Mouse (Mus musculus) ovary, postnatal 10 days (tissue): ENCODE data around the gene Efna3.

Source experiments
- DNase-seq: peaks from one replicate; pipeline ENCODE4 v3.0.0; 2022; ENCODE audit warnings: low spot score

Efna3 gene

GRCm38 (mm10) chr3:89315930-89316831 lies 6.6 kb downstream of the Efna3 start:
- no peak for DNase-seq

GRCm38 (mm10) chr3:89315195-89315929 lies 7.4 kb downstream of the Efna3 start:
- DNase-seq: no peak

GRCm38 (mm10) chr3:89314791-89315190 lies 8.0 kb downstream of the Efna3 start:
- DNase-seq: no peak

GRCm38 (mm10) chr3:89314340-89314739 lies 8.4 kb downstream of the Efna3 start:
- DNase-seq: no peak

DNA sequence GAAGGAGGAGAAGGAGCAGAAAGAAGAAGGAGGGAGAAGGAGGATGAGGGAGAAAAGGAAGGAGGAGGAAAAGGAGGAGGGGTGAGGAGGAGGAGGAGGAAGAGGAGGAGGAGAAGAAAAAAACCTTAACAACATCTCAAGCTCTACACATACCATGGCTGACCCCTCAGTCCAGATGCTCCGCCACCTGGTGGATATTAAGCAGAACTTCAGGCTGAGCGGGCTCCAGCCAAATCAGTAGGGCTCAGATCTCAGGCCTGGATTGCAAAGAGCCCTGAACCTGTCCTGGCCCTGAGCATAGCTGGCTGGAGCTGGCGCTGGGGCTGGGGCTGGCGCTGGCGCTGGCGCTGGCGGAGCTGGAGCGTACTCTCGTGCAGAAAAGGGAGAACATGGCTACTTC lies 14.7 kb downstream of the Efna3 start:
- DNase-seq: peak; percentile 38

DNA sequence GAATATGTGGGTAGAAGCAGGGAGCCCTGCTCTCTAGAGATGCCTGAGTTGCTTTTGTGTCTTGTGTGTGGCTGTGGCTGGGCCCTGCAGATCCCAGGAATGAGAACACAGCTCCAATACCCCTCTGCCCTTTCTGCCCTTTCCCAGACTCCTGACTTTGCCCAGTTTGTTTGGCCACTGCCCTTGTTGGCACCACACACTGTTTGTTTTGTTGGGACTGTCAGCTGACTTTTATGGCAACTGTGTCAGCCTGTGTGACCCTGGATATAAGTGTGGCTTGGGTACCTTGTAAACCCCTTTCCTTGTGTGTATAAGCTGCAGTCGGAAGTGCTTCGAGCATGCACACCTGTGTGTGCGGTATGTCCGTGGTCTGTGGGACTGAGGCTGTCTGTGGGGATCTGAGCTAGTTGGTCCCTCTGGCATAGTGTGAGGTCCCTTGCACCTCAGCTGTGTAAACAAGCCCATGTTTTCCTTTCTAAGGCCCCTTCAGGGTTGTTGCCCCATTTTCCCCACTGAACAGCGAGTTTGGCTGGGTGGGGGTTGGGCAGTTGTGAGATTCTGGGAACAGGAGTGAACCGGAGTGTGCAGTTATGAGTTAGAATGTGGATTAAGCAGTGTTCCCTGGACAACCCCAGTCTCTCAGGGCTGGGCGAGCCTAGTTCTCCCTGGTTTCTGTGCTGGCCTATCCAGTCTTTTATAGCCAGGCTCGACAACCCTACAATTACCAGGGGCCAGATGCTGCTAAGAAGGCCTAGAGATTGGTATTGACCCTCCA lies 17.0 kb downstream of the Efna3 start:
- no peak for DNase-seq

DNA sequence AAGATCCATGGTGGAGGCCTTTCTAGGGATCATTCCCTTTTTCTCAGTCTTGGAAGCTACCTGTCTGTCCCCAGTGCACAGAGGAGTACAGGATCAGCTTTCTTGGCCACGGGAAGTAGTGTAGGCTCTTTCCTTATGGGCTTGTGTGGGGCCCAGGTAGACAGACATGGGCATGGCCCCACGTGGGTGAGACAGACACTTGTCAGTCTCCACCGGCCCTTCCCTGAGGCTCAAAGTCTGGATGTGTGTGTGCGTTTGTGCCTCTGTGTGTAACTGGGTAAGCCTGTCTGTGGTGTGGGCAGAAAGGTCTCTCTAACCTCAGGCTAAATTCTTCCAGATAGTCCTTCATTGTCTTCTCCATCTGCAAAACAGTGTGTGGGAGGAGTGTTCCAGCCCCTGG lies 17.7 kb downstream of the Efna3 start:
- no peak for DNase-seq

GRCm38 (mm10) chr3:89304440-89304839 lies 18.3 kb downstream of the Efna3 start:
- DNase-seq: no peak

GRCm38 (mm10) chr3:89300514-89300913 lies 22.3 kb downstream of the Efna3 start:
- no peak for DNase-seq

GRCm38 (mm10) chr3:89300071-89300470 lies 22.7 kb downstream of the Efna3 start:
- DNase-seq: no peak

DNA sequence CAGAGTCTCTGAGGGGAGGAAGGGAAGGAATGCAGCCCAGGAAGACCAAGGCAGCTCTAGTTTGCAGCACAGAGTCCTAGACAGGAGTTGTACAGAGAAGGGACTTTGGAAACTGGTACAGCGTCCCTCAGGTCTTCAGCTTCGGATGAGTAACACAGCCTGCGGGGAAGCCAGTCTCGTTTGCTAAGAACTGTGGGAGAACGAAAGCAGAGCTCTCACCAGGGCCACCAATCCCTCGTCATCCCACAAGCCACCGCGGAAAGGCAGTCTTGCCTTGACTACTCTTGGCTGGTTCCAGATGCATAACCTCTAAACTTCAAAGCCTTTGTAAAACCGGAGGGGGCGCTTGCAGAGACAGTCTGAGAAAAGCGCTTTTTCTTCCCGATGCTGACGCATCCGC lies 23.3 kb downstream of the Efna3 start:
- DNase-seq: no peak

GRCm38 (mm10) chr3:89298908-89299307 lies 23.9 kb downstream of the Efna3 start:
- no peak for DNase-seq

DNA sequence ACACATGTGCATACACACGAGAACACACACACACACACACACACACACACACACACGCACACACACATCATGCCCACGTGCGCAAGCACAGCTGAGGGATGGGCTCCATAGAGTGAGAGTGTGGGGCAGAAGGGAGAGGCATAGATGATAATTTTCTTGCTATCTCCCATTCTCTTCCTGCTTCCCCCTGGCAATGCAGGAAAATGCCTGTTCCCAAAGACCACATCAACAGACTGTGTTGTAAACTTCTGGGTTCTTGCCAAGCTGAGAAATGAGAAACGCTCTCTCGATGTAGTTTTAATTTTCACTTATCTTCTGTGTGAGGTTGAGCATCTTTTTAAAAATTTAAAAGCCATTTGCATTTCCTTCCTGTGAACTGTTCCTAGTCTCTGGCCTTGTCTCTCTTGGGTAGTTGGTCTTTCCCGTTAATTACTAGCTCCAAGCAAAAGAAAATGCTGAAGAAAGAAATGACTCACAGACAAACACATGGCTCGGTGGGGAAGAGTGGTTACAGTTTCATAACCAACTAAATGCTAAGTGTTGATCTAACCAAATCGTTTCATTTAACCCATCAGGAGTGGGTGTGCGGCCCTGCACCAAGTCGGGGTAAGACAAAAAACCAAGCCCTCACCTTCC lies 25.9 kb downstream of the Efna3 start:
- DNase-seq: no peak

- DNase-seq: no peak
Observed at GRCm38 (mm10) chr3:89295685-89296230, 27.0 kb downstream of the Efna3 start.

DNA sequence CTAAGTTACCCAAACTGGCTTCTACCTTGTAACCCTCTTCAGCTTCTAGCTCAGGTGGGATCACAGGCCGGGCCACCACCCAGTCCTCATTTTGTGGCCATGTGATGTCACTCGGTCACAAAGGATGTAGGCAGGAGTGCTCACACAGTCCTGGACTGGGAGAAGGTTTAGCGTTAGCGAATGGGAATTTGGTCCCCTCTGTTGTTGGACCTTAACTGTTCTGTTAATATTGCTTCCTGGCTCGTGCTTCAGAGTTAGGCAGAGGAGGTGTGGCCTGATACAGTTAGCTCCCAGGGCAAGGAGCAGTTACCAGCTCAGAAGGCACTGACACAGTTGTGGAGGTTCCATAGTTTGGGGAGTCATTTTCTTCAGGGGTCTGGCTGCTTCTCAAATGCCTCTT lies 28.6 kb downstream of the Efna3 start:
- no peak for DNase-seq

GRCm38 (mm10) chr3:89293247-89293918 lies 29.4 kb downstream of the Efna3 start:
- no peak for DNase-seq

DNA sequence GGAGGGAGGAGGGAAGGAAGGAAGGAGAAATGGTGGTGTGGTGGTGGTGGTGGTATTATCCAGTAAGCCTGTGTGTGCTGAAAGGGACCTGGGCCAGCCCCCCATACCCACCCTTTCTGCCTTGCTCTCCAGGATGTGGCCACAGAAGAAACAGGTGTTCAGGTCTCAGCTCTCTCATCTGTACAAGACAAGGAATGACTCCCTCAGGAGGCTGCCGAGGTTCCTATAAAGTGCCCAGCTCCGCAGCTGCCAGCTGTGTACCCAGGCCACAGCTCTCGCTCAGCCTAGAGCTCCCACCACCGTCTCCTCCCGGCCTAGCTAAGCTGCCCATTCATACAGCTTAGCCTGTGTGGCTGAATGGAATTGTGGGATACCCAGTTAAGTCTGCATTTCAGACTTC lies 30.5 kb downstream of the Efna3 start:
- DNase-seq: no peak

DNA sequence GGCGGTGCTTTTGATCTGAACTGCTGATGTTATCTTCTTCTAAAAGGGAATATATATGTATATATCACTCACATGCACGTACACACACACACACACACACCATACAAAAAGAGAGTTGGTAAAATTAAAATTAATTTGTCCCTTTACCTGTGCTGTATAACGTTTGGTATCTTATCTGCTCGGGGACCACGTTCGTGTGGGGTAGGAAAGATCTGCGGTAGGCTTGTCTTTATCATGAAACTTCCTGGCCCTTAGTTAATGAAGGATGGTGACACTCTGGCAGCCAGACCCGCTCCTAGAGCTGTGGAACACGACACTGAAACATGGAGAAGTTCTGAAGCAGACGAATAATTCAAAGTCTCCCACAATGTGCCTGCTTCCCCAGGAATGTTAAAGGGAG lies 30.9 kb downstream of the Efna3 start:
- no peak for DNase-seq

GRCm38 (mm10) chr3:89288503-89288928 lies 34.2 kb downstream of the Efna3 start:
- DNase-seq: no peak

DNA sequence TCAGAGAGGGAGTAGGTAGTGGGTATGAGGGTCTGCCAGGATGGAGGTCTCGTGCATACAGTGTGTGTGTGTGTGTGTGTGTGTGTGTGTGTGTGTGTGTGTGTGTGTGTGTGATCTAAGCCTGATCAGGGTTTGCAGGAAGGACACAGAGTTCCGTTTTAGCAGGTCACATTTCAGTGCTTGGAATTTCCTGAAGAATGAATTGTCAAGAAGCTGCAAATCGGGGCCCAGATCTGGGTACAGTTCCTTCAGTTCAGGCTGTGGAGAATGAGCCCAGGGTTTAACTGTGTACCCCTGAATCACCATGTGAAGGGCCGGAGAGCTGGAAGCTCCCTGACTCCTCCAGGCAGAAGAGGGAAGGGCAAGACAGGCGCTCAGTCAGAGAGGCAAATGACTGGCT lies 35.5 kb downstream of the Efna3 start:
- no peak for DNase-seq

DNA sequence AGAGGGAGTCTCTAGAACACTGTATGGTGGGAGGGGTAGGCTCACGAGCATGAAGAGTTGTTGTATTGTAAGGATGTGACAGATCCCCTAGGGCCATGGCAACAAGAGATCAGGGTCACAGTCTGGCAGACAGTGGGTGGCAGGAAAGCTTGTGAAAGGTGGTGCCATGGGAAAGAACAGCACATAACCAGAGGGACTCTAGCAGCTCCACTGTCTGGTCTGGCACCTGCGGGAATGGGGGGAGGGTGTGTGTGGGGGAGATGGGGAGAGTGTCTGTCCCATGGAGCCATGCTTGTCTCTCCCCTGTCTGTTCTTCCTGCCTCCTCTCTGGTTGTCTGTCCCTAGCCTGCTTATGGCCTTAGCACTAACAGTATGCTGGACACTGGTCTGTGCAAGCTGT lies 37.2 kb downstream of the Efna3 start:
- DNase-seq: no peak
